Mouse (Mus musculus) neural tube, embryonic 12.5 days (tissue): Measurements from ENCODE around the gene Mylk3. TPM values are rescaled to one million over a fixed set of nuclear protein-coding genes. Genes with fewer than 3 reads are reported as not detected.

Experiments used
- ATAC-seq: fragments of 200-750 bp; cut with Nextera tagmentation; 2 replicates; pipeline ENCODE4 v1.8.0; 2017; ENCODE audit warnings: low read depth, mild to moderate bottlenecking, moderate TSS enrichment, moderate library complexity; ENCODE audit not compliant: low FRiP score
- H3K27ac ChIP-seq: fragments of 300-500 bp; sonication (generic); 2 replicates; pipeline ENCODE4 v1.5.1; 2016
- H3K27me3 ChIP-seq: fragments of 300-500 bp; sonication (generic); replicated peaks from 2 replicates; pipeline ENCODE4 v1.6.1; 2016; ENCODE audit warnings: mild to moderate bottlenecking
- H3K36me3 ChIP-seq: fragments of 300-500 bp; sonication (generic); 2 replicates; pipeline ENCODE4 v1.6.1; 2016; ENCODE audit warnings: mild to moderate bottlenecking
- H3K4me1 ChIP-seq: fragments of 300-500 bp; sonication (generic); 2 replicates; pipeline ENCODE4 v1.6.1; 2016
- H3K4me2 ChIP-seq: fragments of 300-500 bp; sonication (generic); replicated peaks from 2 replicates; pipeline ENCODE4 v1.6.1; 2016; ENCODE audit warnings: mild to moderate bottlenecking
- H3K4me3 ChIP-seq: fragments of 300-500 bp; sonication (generic); 2 replicates; pipeline ENCODE4 v1.5.1; 2016
- H3K9ac ChIP-seq: fragments of 300-500 bp; sonication (generic); 2 replicates; pipeline ENCODE4 v1.6.1; 2016; ENCODE audit warnings: mild to moderate bottlenecking
- H3K9me3 ChIP-seq: fragments of 300-500 bp; sonication (generic); 2 replicates; pipeline ENCODE4 v1.6.1; 2016; ENCODE audit warnings: mild to moderate bottlenecking
- WGBS: fragments of 180-500 bp; shearing (Covaris S2); methylation state at CpG from one replicate; pipeline ENCODE4 v1.1.7; 2016; 5-methylcytosine and 5-hydroxymethylcytosine counted together
- polyA plus RNA-seq: library from polyadenylated mRNA; unstranded; fragments of >200 nt; fragmentation: Nextera tagmentation; extraction: Ambion mirVana; gene quantifications from 2 replicates; pipeline ENCODE4 v1.2.1, GENCODE M21; 2016

Mylk3 gene
- 1.2 and 1.4 TPM in 2 replicates for polyA plus RNA-seq

DNA sequence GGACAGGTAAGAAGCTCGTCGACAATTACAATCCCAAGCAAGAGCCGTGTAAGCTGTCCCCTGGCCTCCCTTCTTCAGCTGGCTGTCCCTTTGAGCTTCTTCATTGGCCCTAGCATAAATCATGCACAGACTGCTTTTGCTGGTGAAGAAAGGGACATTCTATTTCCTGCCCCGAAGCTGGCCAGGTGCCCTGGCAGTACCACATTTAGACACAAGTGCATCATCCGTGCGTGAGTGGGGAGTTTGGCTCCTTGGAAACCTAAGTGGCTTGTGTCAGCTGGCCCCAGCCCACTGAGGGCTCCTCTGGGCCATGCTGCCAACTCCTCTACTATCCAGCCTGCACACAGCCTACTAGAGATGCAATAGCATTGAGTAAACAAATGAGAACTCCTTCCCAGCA is at the start of gene Mylk3:
TSS of gene Mylk3 (minus strand) at position 141 of the 400 bp plus-strand sequence.
- 84% methylated on average over 6 of the region's 6 CpGs for WGBS
- no peak for ATAC-seq
- Histone ChIP-seq H3K27me3 (no peaks in the 10 kb centered on the region), H3K4me2 (no peak within 1 kb of the TSS), H3K27ac (no peak within 1 kb of the TSS), H3K4me3 (no peak within 1 kb of the TSS), H3K36me3 (no peaks in the 10 kb centered on the region), H3K9ac (no peak within 1 kb of the TSS), H3K9me3 (no peaks in the 10 kb centered on the region), H3K4me1 (no peaks in the 10 kb centered on the region)

DNA sequence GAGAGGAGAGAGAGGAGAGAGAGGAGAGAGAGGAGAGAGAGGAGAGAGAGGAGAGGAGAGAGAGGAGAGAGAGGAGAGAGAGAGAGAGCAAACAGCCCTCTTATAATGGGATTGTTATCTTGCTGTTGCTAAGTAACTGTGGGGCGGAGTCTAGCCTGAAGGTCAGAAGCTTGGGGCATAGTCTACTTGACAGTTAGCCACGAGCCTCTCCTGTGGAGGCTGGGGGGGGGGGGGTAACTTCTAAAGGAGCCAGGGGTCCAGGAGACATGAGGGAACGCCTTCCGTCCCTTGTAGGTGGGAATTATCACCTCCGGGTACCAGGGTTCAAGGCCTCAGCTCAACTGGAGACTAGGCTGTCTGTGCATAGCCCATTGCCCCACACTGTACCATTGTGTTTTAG is 49.6 kb upstream of the Mylk3 start:
- H3K36me3 ChIP-seq = no peaks in the 10 kb centered on the region
- no peak overlapping the region for H3K4me3 ChIP-seq
- no peaks in the 10 kb centered on the region; the same call in 1 of the 2 replicates for H3K9me3 ChIP-seq
- peaks cover 9% of the 10 kb centered on the region for H3K4me1 ChIP-seq
- WGBS = 50% methylated on average over 5 of the region's 5 CpGs
- H3K27ac ChIP-seq = no peak overlapping the region
- no peak overlapping the region for H3K9ac ChIP-seq
- 0 out of 2 replicates have a peak, but pooled peaks cover 3% of the 10 kb centered on the region for H3K27me3 ChIP-seq
- ATAC-seq = no peak
- no peak overlapping the region for H3K4me2 ChIP-seq

DNA sequence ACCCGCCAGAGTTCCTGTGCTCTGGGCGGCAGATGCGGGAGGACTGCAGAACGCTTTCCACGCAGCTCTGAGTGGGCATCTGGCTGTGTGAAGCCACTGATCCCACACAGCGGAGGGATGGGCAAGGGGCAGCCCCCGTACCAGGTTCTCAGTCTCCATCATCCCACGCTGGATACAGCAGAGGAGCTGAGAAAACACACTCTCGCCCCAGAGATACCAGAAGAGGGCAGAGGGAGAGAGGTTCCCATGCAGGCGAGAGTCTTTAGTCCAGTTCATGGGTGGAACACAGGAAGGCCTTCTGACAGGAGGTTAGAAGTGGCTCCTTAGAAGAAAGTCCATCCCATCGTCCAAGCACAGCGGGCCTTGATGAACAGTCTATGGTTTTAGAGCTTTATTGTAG is 48.7 kb upstream of the Mylk3 start:
- Histone ChIP-seq H3K9me3 (no peaks in the 10 kb centered on the region), H3K27ac (no peak overlapping the region), H3K4me3 (no peak overlapping the region), H3K9ac (no peak overlapping the region), H3K36me3 (no peaks in the 10 kb centered on the region), H3K4me1 (peaks cover 11% of the 10 kb centered on the region), H3K27me3 (0 out of 2 replicates have a peak, but pooled peaks cover 3% of the 10 kb centered on the region), H3K4me2 (no peak overlapping the region)
- WGBS = 66% methylated on average over 12 of the region's 12 CpGs
- ATAC-seq = no peak

DNA sequence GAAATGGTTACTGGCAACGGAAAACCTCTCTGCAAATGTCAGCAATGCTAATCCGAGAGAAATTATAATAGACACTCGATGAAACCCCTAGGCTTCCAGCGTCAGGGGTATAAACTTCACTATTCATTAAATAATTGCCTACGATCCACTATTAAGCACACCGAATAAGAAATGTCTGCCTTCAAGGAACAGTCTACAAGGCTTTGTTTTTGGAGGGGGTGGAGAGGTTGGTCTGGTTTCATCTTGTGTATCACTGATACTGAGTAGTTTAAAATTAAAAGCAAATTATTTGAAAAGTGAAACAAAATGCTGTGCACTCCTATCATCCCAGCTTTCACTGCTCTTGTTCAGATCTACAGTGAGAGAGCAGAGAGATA is 46.9 kb upstream of the Mylk3 start:
- Histone ChIP-seq H3K9ac (peak overlapping the region; percentile 81; the same call in 1 of the 2 replicates), H3K4me2 (peak overlapping the region; percentile 61), H3K36me3 (no peaks in the 10 kb centered on the region), H3K4me3 (peak overlapping the region; percentile 81), H3K27ac (no peak overlapping the region), H3K9me3 (no peaks in the 10 kb centered on the region), H3K27me3 (0 out of 2 replicates have a peak, but pooled peaks cover 3% of the 10 kb centered on the region), H3K4me1 (peaks cover 19% of the 10 kb centered on the region)
- ATAC-seq = peak; percentile 67
- 6% methylated on average over 6 of the region's 6 CpGs for WGBS

DNA sequence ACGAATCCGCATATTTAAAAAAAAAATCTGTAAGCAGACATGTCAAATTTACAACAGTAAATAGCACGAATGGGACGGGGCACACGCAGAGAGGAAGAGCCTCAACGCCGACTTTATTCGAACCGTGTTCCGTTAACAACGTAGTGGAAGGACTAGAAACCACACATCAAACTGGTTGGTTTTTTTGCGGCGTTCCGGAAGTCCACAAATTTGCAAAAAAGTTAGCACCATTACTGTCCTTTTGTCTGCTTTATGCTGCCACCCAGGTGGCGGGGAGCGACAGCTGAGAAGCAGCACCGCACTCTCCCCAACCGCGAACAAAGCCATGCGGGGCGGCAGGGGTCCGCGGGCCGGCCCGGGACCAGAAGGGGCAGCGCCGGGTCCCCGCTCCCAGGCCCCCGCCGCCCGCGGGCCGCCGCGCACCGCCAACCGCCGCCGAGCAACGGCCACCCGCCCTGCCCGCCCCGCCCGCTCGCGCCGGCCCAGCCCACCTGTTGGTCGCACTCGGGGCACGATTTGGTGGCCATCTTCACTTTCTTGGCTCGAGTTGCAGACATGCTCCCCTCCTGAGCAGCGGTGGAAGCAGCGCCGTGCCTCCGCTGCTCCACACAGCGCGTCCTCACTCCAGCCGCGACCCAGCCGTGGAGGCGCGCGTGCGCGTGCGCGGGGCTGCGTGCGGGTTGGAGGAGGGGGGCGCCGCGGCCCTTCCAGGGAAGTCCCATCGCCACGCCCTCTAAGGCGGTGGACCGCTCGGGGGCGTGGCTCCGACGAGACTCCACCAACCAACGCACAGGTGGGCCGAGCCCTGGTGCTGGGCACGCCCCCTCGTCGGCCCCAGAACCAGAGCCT is 46.2 kb upstream of the Mylk3 start, which contains the start of gene 4921524J17Rik:
TSS of gene 4921524J17Rik (minus strand) at position 666 of the 849 bp plus-strand sequence.
- peaks cover 19% of the 10 kb centered on the region for H3K4me1 ChIP-seq
- under 1% methylated on average over 84 of the region's 85 CpGs for WGBS
- no peaks in the 10 kb centered on the region for H3K36me3 ChIP-seq
- H3K4me3 ChIP-seq = peak within 1 kb of the TSS; percentile 81
- 0 out of 2 replicates have a peak, but pooled peaks cover 3% of the 10 kb centered on the region for H3K27me3 ChIP-seq
- peak within 1 kb of the TSS; percentile 81 for H3K9ac ChIP-seq
- H3K4me2 ChIP-seq = peak within 1 kb of the TSS; percentile 61
- peak within 1 kb of the TSS; percentile 93 for H3K27ac ChIP-seq
- ATAC-seq = peak; percentile 99
- H3K9me3 ChIP-seq = no peaks in the 10 kb centered on the region

DNA sequence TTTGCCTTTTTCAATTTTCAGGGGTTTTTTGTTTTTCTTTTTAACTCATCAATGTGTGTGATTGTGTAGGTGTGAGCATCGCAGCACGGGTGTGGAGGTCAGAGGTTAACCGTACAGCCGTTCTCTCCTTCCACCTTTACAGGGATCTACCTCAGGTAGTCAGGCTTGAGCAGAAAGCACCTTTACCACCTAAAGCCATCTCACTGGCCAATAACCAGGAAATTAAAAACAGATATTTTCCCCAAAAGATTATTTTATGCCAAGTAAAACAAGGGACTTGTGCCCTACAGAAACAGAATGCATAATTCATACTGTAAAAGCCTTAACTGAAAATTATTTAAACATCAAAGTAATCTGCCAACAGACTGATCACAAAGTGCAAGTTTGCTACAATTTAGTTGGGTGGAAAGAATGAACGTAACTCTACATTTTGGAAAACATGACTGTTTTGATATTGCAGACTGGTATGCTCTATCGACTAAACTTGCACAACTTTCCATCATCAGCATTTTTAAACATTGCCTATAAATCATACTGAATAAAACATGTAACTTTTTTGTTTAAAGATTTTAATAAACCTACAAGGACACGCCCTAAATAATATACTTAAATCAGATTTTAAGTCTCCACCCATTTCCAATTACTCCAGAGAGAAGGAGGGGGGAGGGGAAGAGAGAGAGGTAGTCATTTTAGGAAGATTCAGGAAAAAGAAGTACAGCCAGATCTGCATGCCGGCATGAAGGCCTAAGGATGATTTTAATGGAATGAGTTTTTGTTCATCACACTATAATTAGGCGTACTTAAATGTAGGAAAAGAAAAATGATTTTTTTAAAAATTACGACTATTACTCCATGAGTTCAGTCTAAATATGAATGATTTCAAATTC is 45.4 kb upstream of the Mylk3 start:
- Histone ChIP-seq H3K9me3 (no peaks in the 10 kb centered on the region), H3K27me3 (0 out of 2 replicates have a peak, but pooled peaks cover 3% of the 10 kb centered on the region), H3K9ac (peak overlapping the region; percentile 81; the same call in 1 of the 2 replicates), H3K4me3 (peak overlapping the region; percentile 81), H3K27ac (no peak overlapping the region), H3K4me1 (peaks cover 19% of the 10 kb centered on the region), H3K36me3 (no peaks in the 10 kb centered on the region), H3K4me2 (peak overlapping the region; percentile 61)
- no peak for ATAC-seq
- 20% methylated on average over 10 of the region's 10 CpGs for WGBS

DNA sequence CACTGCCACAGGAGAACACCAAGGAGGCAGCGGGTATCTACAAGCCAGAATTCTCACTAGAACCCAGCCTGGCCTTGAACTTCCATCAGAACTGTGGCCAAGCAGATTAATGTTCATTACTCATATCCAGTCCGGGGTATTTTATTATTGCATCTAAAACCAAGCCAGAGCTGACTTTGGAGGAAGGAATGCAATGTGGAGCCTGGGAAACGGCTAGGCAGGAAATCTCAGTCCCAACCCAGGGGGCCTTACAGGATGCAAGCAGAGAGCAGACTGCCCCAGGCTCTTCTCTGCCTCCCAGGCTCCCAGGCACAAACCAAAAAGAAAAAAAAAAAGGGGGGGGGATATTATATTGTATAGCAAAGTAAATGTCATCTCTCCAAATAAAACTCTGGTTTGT is 44.7 kb upstream of the Mylk3 start:
- Histone ChIP-seq H3K9me3 (no peaks in the 10 kb centered on the region), H3K4me1 (peaks cover 19% of the 10 kb centered on the region), H3K27me3 (0 out of 2 replicates have a peak, but pooled peaks cover 3% of the 10 kb centered on the region), H3K4me3 (peak overlapping the region; percentile 15; the same call in 1 of the 2 replicates), H3K4me2 (peak overlapping the region; percentile 61), H3K36me3 (no peaks in the 10 kb centered on the region), H3K27ac (no peak overlapping the region), H3K9ac (no peak overlapping the region)
- no peak for ATAC-seq
- 28% methylated on average over 3 of the region's 3 CpGs for WGBS

DNA sequence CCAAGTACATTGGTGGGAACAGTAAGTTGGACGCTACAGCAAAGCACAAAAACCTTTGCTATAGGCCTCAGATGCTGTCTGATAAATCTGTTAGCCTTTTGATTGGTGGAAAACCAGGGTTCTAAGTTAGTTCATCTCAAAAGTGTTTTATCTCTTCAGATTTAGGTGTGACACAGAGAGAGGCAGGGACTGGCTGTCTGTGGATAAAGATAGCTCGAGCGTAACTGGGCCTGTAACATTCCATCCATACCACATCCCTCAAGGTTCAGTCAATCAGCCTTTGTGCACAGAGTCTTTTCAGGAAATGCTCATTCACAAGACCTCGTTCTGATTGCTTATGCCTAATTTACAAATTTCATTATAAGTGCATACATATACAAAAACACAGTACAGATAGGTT is 43.1 kb upstream of the Mylk3 start:
- Histone ChIP-seq H3K27ac (no peak overlapping the region), H3K36me3 (no peaks in the 10 kb centered on the region), H3K4me3 (no peak overlapping the region), H3K4me2 (peak overlapping the region; percentile 6; the same call in 1 of the 2 replicates), H3K4me1 (peaks cover 19% of the 10 kb centered on the region), H3K9ac (no peak overlapping the region), H3K9me3 (no peaks in the 10 kb centered on the region), H3K27me3 (no peaks in the 10 kb centered on the region)
- ATAC-seq = no peak
- 19% methylated on average over 4 of the region's 4 CpGs for WGBS

DNA sequence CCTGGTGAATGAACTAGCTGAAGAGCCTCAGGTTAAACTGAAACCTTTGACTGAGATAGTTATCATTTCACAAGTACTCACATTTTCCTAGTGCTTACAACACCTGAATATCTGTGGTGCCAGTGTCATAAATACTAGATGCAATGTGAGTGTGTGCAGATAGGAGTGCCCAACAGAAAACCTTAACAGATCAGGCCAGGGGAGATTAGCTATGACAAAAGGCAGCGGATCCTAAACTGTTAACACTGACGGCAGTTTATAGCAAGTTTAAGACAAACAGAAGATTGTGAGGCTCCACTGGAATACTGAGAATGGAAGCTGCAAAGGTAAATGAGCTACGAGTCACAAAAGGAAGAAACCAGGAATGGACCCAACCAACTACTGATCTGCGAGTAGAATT is 40.9 kb upstream of the Mylk3 start:
- H3K27me3 ChIP-seq = no peaks in the 10 kb centered on the region
- H3K36me3 ChIP-seq = no peaks in the 10 kb centered on the region
- no peak overlapping the region for H3K4me3 ChIP-seq
- H3K27ac ChIP-seq = no peak overlapping the region
- no peak overlapping the region for H3K9ac ChIP-seq
- ATAC-seq = no peak
- peaks cover 19% of the 10 kb centered on the region for H3K4me1 ChIP-seq
- H3K4me2 ChIP-seq = no peak overlapping the region
- H3K9me3 ChIP-seq = no peaks in the 10 kb centered on the region
- 79% methylated on average over 4 of the region's 4 CpGs for WGBS

DNA sequence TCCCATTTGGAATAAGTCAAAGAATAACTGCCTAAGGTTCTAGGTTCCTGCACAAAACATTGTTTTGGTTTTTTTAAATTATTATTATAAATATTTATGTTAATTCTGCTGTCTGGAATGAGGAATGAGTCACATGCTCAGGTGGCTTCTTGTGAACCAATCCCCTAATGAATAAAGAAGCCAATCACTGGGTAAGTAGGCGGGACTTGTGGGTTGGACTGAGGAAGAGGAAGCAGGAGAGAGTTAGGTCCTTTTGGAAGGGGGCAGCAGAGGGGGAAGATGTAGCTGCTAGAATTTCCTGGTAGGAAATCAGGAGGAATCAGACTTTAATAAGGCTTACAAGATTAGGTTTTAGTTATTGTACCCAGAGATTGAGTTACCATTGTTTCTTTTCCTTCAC is 35.2 kb upstream of the Mylk3 start:
- Histone ChIP-seq H3K9me3 (no peaks in the 10 kb centered on the region), H3K4me3 (no peak overlapping the region), H3K4me2 (no peak overlapping the region), H3K27me3 (no peaks in the 10 kb centered on the region), H3K36me3 (peaks cover 7% of the 10 kb centered on the region), H3K4me1 (no peaks in the 10 kb centered on the region), H3K9ac (no peak overlapping the region), H3K27ac (no peak overlapping the region)
- WGBS = 93% methylated on average over 1 of the region's 1 CpGs
- ATAC-seq = no peak

DNA sequence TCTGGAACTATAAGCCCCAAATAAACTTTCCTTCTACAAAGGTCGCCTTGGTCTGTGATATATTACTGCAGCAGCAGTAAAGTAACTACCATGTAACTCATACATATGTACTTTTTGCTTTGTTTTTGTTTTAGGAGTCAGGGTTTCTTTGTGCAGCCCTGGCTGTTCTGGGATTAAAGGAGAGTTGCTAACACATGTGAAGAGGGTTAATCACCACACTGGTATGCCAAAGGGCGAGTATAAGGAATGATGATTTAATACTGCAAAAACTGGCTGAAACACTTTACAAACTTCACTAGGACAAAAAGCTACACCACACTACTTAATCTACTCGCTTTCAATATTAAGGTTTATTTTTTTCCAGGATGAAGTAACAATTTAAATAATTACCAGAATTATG is 22.4 kb upstream of the Mylk3 start:
- WGBS = 74% methylated on average over 3 of the region's 3 CpGs
- Histone ChIP-seq H3K9ac (no peak overlapping the region), H3K4me3 (no peak overlapping the region), H3K27ac (no peak overlapping the region), H3K27me3 (no peaks in the 10 kb centered on the region), H3K36me3 (0 out of 2 replicates have a peak, but pooled peaks cover 6% of the 10 kb centered on the region), H3K4me1 (peaks cover 9% of the 10 kb centered on the region; the same call in 1 of the 2 replicates), H3K9me3 (no peaks in the 10 kb centered on the region), H3K4me2 (no peak overlapping the region)
- no peak for ATAC-seq

DNA sequence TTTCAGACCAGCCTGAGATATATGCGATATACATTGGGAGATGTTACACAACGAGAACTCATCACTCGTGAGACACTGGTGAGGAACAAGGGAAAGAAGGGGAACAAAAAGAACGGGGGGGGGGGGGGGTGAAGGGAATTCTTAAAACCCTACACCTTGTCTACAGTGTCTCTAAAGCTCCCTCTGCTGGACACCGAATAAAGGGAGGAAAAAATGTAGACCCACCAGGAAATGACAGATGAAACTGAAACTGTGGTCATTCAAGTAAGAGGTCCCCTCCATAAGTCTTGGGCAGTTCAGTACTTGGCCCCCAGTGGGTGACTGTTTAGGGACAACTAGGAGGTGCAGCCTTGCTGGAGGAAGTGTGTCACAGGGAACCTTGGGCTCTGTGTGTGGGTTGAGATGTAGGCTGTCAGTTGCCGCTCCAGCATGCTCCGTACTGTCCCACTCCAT is 21.9 kb upstream of the Mylk3 start:
- no peak overlapping the region for H3K4me2 ChIP-seq
- peaks cover 9% of the 10 kb centered on the region; the same call in 1 of the 2 replicates for H3K4me1 ChIP-seq
- ATAC-seq = no peak
- no peak overlapping the region for H3K27ac ChIP-seq
- H3K27me3 ChIP-seq = no peaks in the 10 kb centered on the region
- WGBS = 65% methylated on average over 7 of the region's 7 CpGs
- 0 out of 2 replicates have a peak, but pooled peaks cover 6% of the 10 kb centered on the region for H3K36me3 ChIP-seq
- no peak overlapping the region for H3K9ac ChIP-seq
- no peak overlapping the region for H3K4me3 ChIP-seq
- H3K9me3 ChIP-seq = no peaks in the 10 kb centered on the region
